Mouse (Mus musculus): Measurements from ENCODE around the gene Atxn7l2. TPM values are rescaled to one million over a fixed set of nuclear protein-coding genes. Genes with fewer than 3 reads are reported as not detected.

Gene Atxn7l2
- polyA plus RNA-seq, 1 experiment, result 7.8 TPM

DNA sequence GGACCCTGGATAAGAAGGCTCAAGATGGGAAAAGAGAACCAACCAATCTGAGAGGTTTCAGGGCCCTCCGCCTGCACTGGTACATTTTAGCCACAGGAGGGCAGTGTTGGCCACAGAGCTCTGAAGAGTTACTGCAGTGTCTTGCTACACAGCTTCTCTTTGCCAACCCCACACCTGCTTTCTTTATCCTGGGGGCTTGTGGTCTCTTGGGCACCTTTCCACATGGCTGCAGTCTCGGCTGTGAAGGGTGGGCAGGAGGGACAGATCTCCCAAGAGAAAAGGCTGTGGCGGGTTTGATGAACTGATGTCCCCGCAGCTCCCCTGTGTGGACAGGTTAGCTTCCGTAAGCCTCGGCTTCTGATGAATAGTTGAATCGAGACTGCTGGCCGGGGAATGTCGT, 45.9 kb downstream of the Atxn7l2 start:
- peaks cover 66% of the 10 kb centered on the region for H3K27me3 ChIP-seq (replicated peaks)
- H3K36me3 ChIP-seq (replicated peaks; ENCODE audit: low read length), result no peaks in the 10 kb centered on the region
- TF ChIP-seq FLI1 (IDR thresholded peaks at IDR 0.05; ENCODE audit: low read length), result no peak
- TF ChIP-seq GATA1 (IDR thresholded peaks at IDR 0.05; ENCODE audit: borderline replicate concordance, low read length), result no peak
- H3K4me1 ChIP-seq, result peaks cover 39% of the 10 kb centered on the region
- H3K4me3 ChIP-seq (replicated peaks), result no peak overlapping the region
- H3K9me3 ChIP-seq, result no peaks in the 10 kb centered on the region

DNA sequence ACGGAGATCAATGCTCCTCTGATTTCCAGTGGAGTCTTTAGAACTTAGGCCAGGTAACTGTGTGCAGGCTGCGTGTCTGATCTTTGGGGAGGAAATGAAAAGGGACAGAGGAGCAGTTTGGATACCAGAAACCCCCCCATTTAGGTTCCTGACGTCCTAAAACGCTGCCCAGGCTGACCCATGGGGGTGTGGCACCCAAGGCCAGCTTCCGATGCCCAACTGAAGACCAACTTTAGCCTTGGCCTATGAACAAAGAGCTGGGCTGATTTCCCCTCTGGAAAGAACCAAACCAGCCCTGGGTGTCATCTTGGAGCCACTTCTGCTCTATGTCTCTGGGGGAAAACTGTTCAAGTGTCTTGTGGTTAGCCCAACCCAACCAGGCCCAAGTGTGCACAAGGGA, 46.6 kb downstream of the Atxn7l2 start:
- Histone ChIP-seq H3K4me3 (replicated peaks) (no peak overlapping the region), H3K9me3 (no peaks in the 10 kb centered on the region), H3K27me3 (replicated peaks) (peaks cover 71% of the 10 kb centered on the region), H3K4me1 (peaks cover 43% of the 10 kb centered on the region), H3K36me3 (replicated peaks; ENCODE audit: low read length) (no peaks in the 10 kb centered on the region)
- TF ChIP-seq FLI1 (IDR thresholded peaks at IDR 0.05; ENCODE audit: low read length) (no peak), GATA1 (IDR thresholded peaks at IDR 0.05; ENCODE audit: borderline replicate concordance, low read length) (no peak)

DNA sequence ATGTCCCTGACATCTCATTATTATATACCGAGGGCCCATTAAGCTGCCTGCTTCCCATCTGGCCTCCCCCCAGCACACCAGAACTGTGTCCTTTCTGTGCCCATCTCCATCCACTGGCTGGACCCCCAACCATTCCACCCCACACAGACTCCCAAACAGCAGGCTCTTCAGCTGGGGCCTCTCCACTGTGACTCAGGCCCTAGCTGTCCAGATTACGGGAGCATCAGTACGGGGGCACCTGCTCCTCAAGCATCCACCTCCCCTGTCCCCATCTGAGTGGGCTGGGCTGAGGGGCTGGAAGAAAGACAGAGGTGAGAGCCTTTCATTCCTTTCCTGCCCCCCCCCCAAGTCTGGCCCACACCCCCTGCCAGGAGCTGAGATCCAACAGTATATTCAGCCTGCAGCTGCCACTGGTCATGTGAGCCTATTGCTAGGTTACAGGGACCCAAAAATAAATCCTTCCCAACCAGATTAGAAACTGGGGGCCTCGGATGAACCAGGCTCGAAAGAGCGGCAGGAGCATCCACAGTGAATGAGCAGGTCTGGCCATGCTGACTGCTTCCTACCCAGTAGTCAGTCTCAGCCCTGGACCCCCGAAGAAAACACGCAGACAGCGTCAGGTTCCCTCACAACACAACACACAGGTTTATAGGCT, 52.2 kb downstream of the Atxn7l2 start:
- Histone ChIP-seq H3K27me3 (replicated peaks) (peaks cover 68% of the 10 kb centered on the region), H3K4me3 (replicated peaks) (no peak overlapping the region), H3K4me1 (peaks cover 27% of the 10 kb centered on the region), H3K9me3 (no peaks in the 10 kb centered on the region), H3K36me3 (replicated peaks; ENCODE audit: low read length) (no peaks in the 10 kb centered on the region)
- TF ChIP-seq GATA1 (IDR thresholded peaks at IDR 0.05; ENCODE audit: borderline replicate concordance, low read length), result no peak
- TF ChIP-seq FLI1 (IDR thresholded peaks at IDR 0.05; ENCODE audit: low read length), result no peak

DNA sequence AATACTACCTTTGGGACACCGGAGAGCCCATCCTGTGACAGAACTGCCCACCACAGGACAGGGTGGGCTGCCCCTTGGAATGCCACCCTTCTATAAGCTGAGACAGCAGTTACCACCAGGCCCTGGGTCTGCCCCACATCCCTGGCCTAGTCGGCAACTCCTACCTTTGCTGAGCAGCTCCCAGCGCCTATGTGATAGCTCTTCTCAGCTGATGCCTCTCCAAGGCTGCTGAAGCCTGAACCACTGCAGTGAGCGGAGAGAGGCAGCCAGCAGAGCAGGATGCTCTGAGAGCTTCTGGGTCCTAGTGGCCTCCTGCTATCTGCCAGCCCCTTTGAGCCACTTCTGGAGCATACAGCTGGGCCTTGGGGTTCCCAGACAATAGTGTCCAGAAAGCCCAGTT, 56.1 kb downstream of the Atxn7l2 start, which contains the start of gene Gpr61:
Gene Gpr61 (minus strand): TSS at position 227 of the 400 bp plus-strand sequence.
- no peaks in the 10 kb centered on the region for H3K9me3 ChIP-seq
- TF ChIP-seq GATA1 (IDR thresholded peaks at IDR 0.05; ENCODE audit: borderline replicate concordance, low read length), result no peak
- no peak for TF ChIP-seq FLI1 (IDR thresholded peaks at IDR 0.05; ENCODE audit: low read length)
- H3K36me3 ChIP-seq (replicated peaks; ENCODE audit: low read length), result no peaks in the 10 kb centered on the region
- H3K4me1 ChIP-seq, result peaks cover 25% of the 10 kb centered on the region
- H3K4me3 ChIP-seq (replicated peaks), result no peak within 1 kb of the TSS
- H3K27me3 ChIP-seq (replicated peaks), result peaks cover 57% of the 10 kb centered on the region

DNA sequence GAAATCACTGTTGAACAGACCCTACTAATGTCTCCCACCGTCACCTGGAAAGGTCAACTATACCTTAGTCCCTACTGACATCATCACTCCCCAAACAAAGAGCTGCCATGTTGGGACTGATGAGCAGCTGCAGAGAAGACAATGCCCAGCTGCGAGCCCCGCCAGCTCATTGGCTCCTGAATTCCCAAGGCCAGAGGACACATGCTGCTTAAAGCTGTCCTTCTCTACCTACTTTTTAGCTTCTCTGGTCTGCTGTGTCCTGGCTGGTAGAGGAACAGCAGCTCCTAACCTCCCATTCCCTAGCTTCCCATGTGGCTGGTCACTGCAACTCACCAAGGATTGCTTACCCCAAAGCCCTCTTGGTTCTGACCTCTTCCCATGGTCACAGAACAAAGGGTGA, 58.4 kb downstream of the Atxn7l2 start:
- TF ChIP-seq GATA1 (IDR thresholded peaks at IDR 0.05; ENCODE audit: borderline replicate concordance, low read length) (no peak), FLI1 (IDR thresholded peaks at IDR 0.05; ENCODE audit: low read length) (no peak)
- Histone ChIP-seq H3K4me3 (replicated peaks) (no peak overlapping the region), H3K9me3 (no peaks in the 10 kb centered on the region), H3K36me3 (replicated peaks; ENCODE audit: low read length) (no peaks in the 10 kb centered on the region), H3K4me1 (peaks cover 19% of the 10 kb centered on the region), H3K27me3 (replicated peaks) (peaks cover 39% of the 10 kb centered on the region)

Other genes with a start within 250 kb of the Atxn7l2 start
- gene Gstm3, start 241.7 kb downstream of the Atxn7l2 start, polyA plus RNA-seq (2012; ENCODE audit: insufficient read depth, low replicate concordance), result not detected in 2 replicates
- gene Gstm2, start 224.5 kb downstream of the Atxn7l2 start, polyA plus RNA-seq (2012; ENCODE audit: insufficient read depth, low replicate concordance), result 0.83 TPM in 1 of 2 replicates, not detected in the other
- 55.5 and 118 TPM in 2 replicates for gene Gstm1, start 193.0 kb downstream of the Atxn7l2 start, polyA plus RNA-seq (2012; ENCODE audit: insufficient read depth, low replicate concordance)
- 1.4 TPM in 1 of 2 replicates, not detected in the other for gene Gstm4, start 166.0 kb downstream of the Atxn7l2 start, polyA plus RNA-seq (2012; ENCODE audit: insufficient read depth, low replicate concordance)
- gene Ampd2, start 124.3 kb downstream of the Atxn7l2 start, polyA plus RNA-seq (2012; ENCODE audit: insufficient read depth, low replicate concordance), result 101 and 286 TPM in 2 replicates
- not detected in 2 replicates for gene Gnat2, start 118.1 kb downstream of the Atxn7l2 start, polyA plus RNA-seq (2012; ENCODE audit: insufficient read depth, low replicate concordance)
- 4.0 TPM in 1 of 2 replicates, not detected in the other for gene Gnai3, start 64.8 kb downstream of the Atxn7l2 start, polyA plus RNA-seq (2012; ENCODE audit: insufficient read depth, low replicate concordance)
- gene Gpr61, start 56.1 kb downstream of the Atxn7l2 start, polyA plus RNA-seq (2012; ENCODE audit: insufficient read depth, low replicate concordance), result not detected in 2 replicates
- gene Amigo1, start 24.6 kb downstream of the Atxn7l2 start, polyA plus RNA-seq (2012; ENCODE audit: insufficient read depth, low replicate concordance), result not detected in 2 replicates
- 3.3 and 3.9 TPM in 2 replicates for gene Cyb561d1, start 9.7 kb downstream of the Atxn7l2 start, polyA plus RNA-seq (2012; ENCODE audit: insufficient read depth, low replicate concordance)
- not detected in 2 replicates for gene Sypl2, start 15.7 kb upstream of the Atxn7l2 start, polyA plus RNA-seq (2012; ENCODE audit: insufficient read depth, low replicate concordance)
- 6.0 TPM in 1 of 2 replicates, not detected in the other for gene Psma5, start 46.0 kb upstream of the Atxn7l2 start, polyA plus RNA-seq (2012; ENCODE audit: insufficient read depth, low replicate concordance)
- 11.0 and 16.3 TPM in 2 replicates for gene Sort1, start 73.1 kb upstream of the Atxn7l2 start, polyA plus RNA-seq (2012; ENCODE audit: insufficient read depth, low replicate concordance)
- not detected in 2 replicates for gene Mybphl, start 154.0 kb upstream of the Atxn7l2 start, polyA plus RNA-seq (2012; ENCODE audit: insufficient read depth, low replicate concordance)
- 54.5 and 57.7 TPM in 2 replicates for gene Psrc1, start 172.9 kb upstream of the Atxn7l2 start, polyA plus RNA-seq (2012; ENCODE audit: insufficient read depth, low replicate concordance)
- gene Celsr2, start 204.6 kb upstream of the Atxn7l2 start, polyA plus RNA-seq (2012; ENCODE audit: insufficient read depth, low replicate concordance), result 7.8 TPM in 2 replicates
- gene Sars, start 234.3 kb upstream of the Atxn7l2 start, polyA plus RNA-seq (2012; ENCODE audit: insufficient read depth, low replicate concordance), result 65.4 and 129 TPM in 2 replicates